Mouse (Mus musculus) forebrain, embryonic 14.5 days (tissue): ENCODE results near the gene Ccl20. TPM values are rescaled to one million over a fixed set of nuclear protein-coding genes. Genes with fewer than 3 reads are reported as not detected.
A peak's percentile ranks its signal among the peaks of the same experiment; 100 is the strongest.

Experiments used
- ATAC-seq: fragments of 200-750 bp; cut with Nextera tagmentation; 2 replicates; pipeline ENCODE4 v1.8.0; 2017; ENCODE audit warnings: mild to moderate bottlenecking, moderate library complexity
- DNase-seq: peaks from one replicate; pipeline ENCODE4 v3.0.0-alpha.2; 2015; ENCODE audit warnings: low spot score
- H3K27ac ChIP-seq: fragments of 300-500 bp; sonication (generic); 2 replicates; pipeline ENCODE4 v1.5.1; 2014; ENCODE audit warnings: low read depth, mild to moderate bottlenecking, control low read depth, low read length, moderate library complexity
- H3K27me3 ChIP-seq: fragments of 300-500 bp; sonication (generic); replicated peaks from 2 replicates; pipeline ENCODE4 v1.6.1; 2014; ENCODE audit warnings: low read length, control low read depth, mixed read lengths; ENCODE audit not compliant: control insufficient read depth, insufficient read depth
- H3K36me3 ChIP-seq: fragments of 300-500 bp; sonication (generic); 2 replicates; pipeline ENCODE4 v1.6.1; 2014; ENCODE audit warnings: low read length, control low read depth; ENCODE audit not compliant: control insufficient read depth, insufficient read depth
- H3K4me1 ChIP-seq: fragments of 300-500 bp; sonication (generic); 2 replicates; pipeline ENCODE4 v1.6.1; 2014; ENCODE audit warnings: antibody characterized with exemption, low read length, control low read depth; ENCODE audit not compliant: control insufficient read depth, insufficient read depth
- H3K4me2 ChIP-seq: fragments of 300-500 bp; sonication (generic); 2 replicates; pipeline ENCODE4 v1.6.1; 2014; ENCODE audit warnings: mild to moderate bottlenecking, control low read depth, low read length
- H3K4me3 ChIP-seq: fragments of 300-500 bp; sonication (generic); 2 replicates; pipeline ENCODE4 v1.5.1; 2014; ENCODE audit warnings: low read depth, low read length, control low read depth
- H3K9ac ChIP-seq: fragments of 300-500 bp; sonication (generic); 2 replicates; pipeline ENCODE4 v1.6.1; 2014; ENCODE audit warnings: mild to moderate bottlenecking, low read length, control low read depth, moderate library complexity
- H3K9me3 ChIP-seq: fragments of 300-500 bp; sonication (generic); replicated peaks from 2 replicates; pipeline ENCODE4 v1.6.1; 2016; ENCODE audit warnings: low read length, control low read depth, mixed read lengths; ENCODE audit not compliant: control insufficient read depth
- WGBS: fragments of 180-500 bp; shearing (Covaris S2); extraction: QIAGEN DNeasy Blood & Tissue Kit; methylation state at CpG from one replicate; pipeline ENCODE4 v1.1.7; 2014; 5-methylcytosine and 5-hydroxymethylcytosine counted together
- polyA plus RNA-seq: library from polyadenylated mRNA; unstranded; fragments of >200 nt; fragmentation: Nextera tagmentation; extraction: Ambion mirVana; gene quantifications from 2 replicates; pipeline ENCODE4 v1.2.1, GENCODE M21; 2014

The Ccl20 gene
- not detected in 2 replicates for polyA plus RNA-seq

DNA sequence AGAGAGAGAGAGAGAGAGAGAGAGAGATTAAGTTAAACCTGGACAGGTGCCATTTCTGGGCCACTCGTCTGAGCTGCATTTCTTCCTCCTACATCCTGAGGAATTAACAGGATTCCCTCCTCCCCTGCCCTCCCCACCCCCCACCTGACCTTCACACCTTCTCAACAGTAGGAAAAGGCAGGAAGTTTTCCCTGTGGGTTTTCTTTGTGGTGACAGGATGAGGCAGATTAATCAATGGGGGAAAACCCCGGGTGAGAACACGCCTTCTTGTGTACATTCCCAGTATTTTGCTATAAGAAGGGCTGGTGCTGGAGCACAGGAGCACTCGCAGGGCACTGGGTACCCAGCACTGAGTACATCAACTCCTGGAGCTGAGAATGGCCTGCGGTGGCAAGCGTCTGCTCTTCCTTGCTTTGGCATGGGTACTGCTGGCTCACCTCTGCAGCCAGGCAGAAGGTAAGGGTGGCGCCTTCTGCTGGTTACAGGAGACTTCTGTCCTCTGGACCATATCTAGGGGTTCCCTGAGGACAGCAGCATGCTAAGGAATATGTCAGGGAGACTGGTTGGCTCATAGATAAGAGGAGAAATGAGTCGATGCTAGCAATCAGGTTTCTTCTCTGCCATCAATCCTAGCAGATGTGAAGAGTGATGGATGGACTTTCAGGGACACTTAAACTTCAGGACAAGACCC is at the start of gene Ccl20:
TSS of gene Ccl20 (plus strand) at position 320 of the 691 bp plus-strand sequence.
- Histone ChIP-seq H3K27me3 (no peaks in the 10 kb centered on the region), H3K36me3 (no peaks in the 10 kb centered on the region), H3K4me2 (no peak within 1 kb of the TSS), H3K4me1 (no peaks in the 10 kb centered on the region), H3K27ac (no peak within 1 kb of the TSS), H3K9ac (no peak within 1 kb of the TSS), H3K4me3 (no peak within 1 kb of the TSS), H3K9me3 (no peaks in the 10 kb centered on the region)
- WGBS = 51% methylated on average over 8 of the region's 8 CpGs
- no peak for DNase-seq
- ATAC-seq = no peak

DNA sequence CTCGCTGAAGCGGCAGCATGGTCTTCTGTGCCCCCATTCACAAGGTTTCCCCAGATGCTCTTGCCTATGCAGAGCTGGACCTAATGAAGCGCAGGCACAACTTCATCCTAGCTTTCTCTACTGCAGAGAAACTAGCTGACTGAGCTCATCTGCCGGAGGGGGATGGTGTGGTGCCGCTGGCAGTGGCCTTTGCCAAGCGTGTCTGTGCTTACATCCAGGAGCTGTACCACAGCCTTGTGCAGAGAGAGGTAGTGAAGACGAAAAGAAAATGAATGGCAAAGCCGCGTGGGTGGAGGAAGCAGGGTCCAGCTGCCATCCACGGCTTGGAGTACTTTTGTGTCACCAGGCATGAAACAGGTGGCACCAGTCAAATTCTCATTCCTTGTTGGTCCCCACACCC is 49.4 kb upstream of the Ccl20 start:
- Histone ChIP-seq H3K9ac (no peak overlapping the region), H3K36me3 (no peaks in the 10 kb centered on the region), H3K4me2 (no peak overlapping the region), H3K4me1 (no peaks in the 10 kb centered on the region), H3K4me3 (no peak overlapping the region), H3K27ac (no peak overlapping the region), H3K27me3 (no peaks in the 10 kb centered on the region), H3K9me3 (no peaks in the 10 kb centered on the region)
- ATAC-seq (no peak), DNase-seq (peak; percentile 8)
- 82% methylated on average over 10 of the region's 10 CpGs for WGBS

DNA sequence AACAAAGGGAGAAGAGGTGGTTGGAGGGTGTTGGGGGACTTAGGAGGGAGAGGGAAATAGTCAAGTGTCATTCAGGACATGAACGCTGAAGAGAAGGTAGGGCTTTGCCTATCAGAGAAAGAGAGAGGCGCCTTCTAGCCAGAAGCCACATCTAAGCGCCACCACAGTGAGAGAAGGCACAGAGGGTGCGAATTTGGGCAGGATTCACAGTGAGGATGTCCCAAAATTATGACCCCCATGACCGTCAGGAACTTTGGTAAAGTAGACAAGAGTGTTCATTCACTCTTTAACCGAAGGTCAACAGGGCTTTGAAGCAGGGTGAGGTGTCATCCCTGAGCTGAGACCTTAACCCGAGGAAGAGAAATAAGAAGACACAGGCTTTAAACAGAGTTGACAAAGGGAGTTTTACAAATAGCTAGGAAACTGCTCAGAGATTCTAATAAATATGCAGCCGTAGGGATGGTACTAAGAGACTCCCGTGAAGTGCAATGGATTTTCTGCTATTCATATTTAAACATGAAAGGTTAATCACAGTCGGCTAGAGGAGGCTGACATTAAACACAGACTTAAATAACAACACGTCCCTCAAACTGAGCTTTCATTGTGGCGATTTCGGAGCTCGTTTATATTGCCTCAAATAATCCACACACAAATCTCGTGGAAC is 40.9 kb upstream of the Ccl20 start:
- no peaks in the 10 kb centered on the region for H3K9me3 ChIP-seq
- H3K27ac ChIP-seq = no peak overlapping the region
- H3K36me3 ChIP-seq = no peaks in the 10 kb centered on the region
- WGBS = 32% methylated on average over 15 of the region's 15 CpGs
- no peak for DNase-seq
- H3K4me3 ChIP-seq = 0 out of 2 replicates have a peak overlapping the region, but pooled peaks have one; percentile 1
- H3K4me1 ChIP-seq = no peaks in the 10 kb centered on the region
- H3K27me3 ChIP-seq = no peaks in the 10 kb centered on the region
- peak; percentile 59 for ATAC-seq
- peak overlapping the region; percentile 29; the same call in 1 of the 2 replicates for H3K9ac ChIP-seq
- H3K4me2 ChIP-seq = peak overlapping the region; percentile 41

DNA sequence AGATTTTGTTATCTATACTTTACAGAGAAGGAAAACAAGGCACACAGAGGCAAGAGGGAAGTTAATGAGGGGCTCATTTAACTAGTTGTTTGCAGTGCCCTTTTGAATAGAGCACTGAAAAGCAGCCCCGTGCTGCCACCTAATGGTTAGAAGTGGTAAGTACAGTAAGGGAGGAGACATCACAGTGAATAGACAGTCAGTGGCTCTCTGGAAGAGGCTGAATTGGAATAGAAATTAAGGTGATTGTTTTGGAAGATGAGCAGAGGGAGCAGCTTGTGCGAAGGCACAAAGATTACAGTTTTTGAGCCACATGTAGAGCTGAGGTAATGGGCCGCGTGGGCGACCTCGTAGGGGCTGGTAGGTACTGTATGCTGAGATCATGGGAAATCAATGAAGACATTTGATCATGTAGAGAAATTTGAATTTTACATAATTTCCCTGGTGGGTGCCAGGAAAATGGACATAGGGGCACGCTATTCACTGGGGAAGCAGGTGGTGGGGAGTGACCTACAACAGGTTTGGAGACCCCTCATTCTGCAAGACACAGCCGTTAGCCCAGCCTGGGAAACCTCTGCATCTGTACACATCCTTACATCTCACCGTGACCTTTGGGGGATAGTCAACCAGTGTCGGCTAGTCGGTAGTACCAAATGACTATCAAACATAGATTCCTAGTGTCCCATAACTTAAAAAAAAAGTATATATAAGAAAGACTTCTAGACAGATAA is 40.2 kb upstream of the Ccl20 start:
- WGBS = 48% methylated on average over 11 of the region's 11 CpGs
- DNase-seq (peak; percentile 90), ATAC-seq (peak; percentile 93)
- H3K9ac ChIP-seq = peak overlapping the region; percentile 29; the same call in 1 of the 2 replicates
- H3K27me3 ChIP-seq = no peaks in the 10 kb centered on the region
- H3K4me2 ChIP-seq = peak overlapping the region; percentile 41
- no peaks in the 10 kb centered on the region for H3K4me1 ChIP-seq
- 0 out of 2 replicates have a peak overlapping the region, but pooled peaks have one; percentile 1 for H3K4me3 ChIP-seq
- H3K36me3 ChIP-seq = no peaks in the 10 kb centered on the region
- H3K9me3 ChIP-seq = no peaks in the 10 kb centered on the region
- H3K27ac ChIP-seq = no peak overlapping the region

DNA sequence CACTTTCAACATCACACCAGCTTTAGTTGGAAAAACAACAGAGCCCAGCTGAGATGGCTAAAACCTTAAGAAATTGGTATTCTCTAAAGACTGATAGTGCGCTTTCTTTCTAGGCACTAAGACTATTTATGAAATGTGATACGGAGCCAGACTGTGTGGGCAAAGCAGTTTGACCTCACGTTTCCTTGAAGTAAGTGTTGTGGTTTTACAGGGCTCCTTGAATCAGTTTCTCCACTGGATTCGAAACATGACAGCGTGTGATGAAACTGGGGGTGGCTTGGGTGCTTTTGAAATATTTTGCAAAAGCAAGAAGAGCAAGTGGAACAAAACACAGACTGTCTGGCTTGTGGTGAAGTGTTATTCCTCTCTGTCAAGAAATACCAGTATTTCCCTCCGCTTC is 39.5 kb upstream of the Ccl20 start:
- Histone ChIP-seq H3K4me1 (no peaks in the 10 kb centered on the region), H3K4me3 (no peak overlapping the region), H3K9me3 (no peaks in the 10 kb centered on the region), H3K9ac (no peak overlapping the region), H3K27ac (no peak overlapping the region), H3K4me2 (no peak overlapping the region), H3K27me3 (no peaks in the 10 kb centered on the region), H3K36me3 (no peaks in the 10 kb centered on the region)
- no peak for ATAC-seq
- no peak for DNase-seq
- 88% methylated on average over 6 of the region's 6 CpGs for WGBS

DNA sequence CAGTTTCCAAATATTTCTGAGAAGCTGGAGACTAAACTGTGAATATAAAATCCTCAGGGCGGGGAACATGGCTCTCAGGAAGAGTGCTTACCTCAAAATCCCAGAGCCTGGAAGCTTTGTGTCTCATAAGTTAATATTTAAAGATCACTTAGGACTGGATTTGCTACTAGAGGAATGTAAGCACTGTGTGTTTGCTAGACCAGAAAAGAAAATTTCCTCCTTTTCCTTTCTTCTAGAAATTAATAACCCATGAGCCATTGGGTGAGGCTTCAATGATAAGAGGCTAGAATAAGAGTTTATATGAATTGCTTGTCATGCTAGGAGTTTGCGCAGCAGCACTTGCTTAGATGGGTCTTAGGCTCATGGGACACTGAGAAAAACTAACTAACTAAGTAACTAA is 31.8 kb upstream of the Ccl20 start:
- Histone ChIP-seq H3K9me3 (no peaks in the 10 kb centered on the region), H3K9ac (no peak overlapping the region), H3K36me3 (no peaks in the 10 kb centered on the region), H3K27me3 (no peaks in the 10 kb centered on the region), H3K4me3 (no peak overlapping the region), H3K4me2 (no peak overlapping the region), H3K27ac (no peak overlapping the region), H3K4me1 (no peaks in the 10 kb centered on the region)
- WGBS = 86% methylated on average over 2 of the region's 2 CpGs
- no peak for ATAC-seq
- no peak for DNase-seq

DNA sequence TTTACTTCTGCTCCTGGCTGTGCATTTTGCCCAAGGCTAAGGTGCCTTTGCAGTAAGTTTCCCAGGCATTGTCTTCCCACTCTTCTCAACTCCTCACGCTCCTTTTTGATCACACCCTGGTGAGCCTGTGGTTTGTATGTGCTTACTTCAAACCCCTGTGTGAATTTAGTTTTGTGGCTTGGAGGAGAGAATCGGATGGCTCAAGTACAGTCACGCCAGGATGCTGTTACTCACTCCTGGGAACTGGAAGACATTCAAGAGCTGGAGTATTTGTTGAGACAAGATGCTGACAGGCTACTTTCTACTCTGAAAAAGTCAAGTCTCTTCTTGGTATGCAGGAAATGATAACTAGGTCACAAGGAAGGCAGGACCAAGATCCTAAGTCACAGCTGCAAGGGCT is 25.3 kb upstream of the Ccl20 start:
- Histone ChIP-seq H3K4me1 (no peaks in the 10 kb centered on the region), H3K9me3 (no peaks in the 10 kb centered on the region), H3K27me3 (no peaks in the 10 kb centered on the region), H3K27ac (no peak overlapping the region), H3K4me3 (no peak overlapping the region), H3K4me2 (no peak overlapping the region), H3K36me3 (no peaks in the 10 kb centered on the region), H3K9ac (no peak overlapping the region)
- 76% methylated on average over 3 of the region's 3 CpGs for whole genome bisulfite sequencing
- no peak for ATAC-seq
- DNase-seq = no peak

DNA sequence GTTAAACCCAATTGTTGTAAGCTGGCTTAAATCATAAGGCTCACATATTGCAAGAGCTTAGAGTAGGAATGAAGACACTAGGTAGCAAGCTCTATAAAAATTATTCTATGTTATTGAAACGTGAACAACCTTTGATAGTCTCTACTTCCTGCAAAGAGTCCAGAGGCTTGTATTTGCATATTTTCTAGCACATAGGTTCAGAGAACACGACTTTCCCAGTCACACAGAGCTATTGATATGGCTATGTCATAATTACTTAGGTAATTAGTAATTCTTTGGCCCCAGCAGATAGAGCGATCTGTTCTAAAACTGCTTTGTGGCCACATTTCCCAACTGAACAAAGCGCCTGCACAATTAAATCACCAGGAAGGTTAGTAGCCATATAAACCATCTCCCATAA is 19.6 kb upstream of the Ccl20 start:
- no peak overlapping the region for H3K9ac ChIP-seq
- H3K9me3 ChIP-seq = no peaks in the 10 kb centered on the region
- H3K36me3 ChIP-seq = no peaks in the 10 kb centered on the region
- WGBS = 72% methylated on average over 4 of the region's 4 CpGs
- no peaks in the 10 kb centered on the region for H3K27me3 ChIP-seq
- no peak for ATAC-seq
- peaks cover 5% of the 10 kb centered on the region; the same call in 1 of the 2 replicates for H3K4me1 ChIP-seq
- H3K4me2 ChIP-seq = no peak overlapping the region
- DNase-seq = no peak
- no peak overlapping the region for H3K4me3 ChIP-seq
- H3K27ac ChIP-seq = no peak overlapping the region
